Mouse (Mus musculus) urinary bladder, adult 2 months (tissue): ENCODE measurements around the gene Elavl1. TPM values are rescaled to one million over a fixed set of nuclear protein-coding genes. Genes with fewer than 3 reads are reported as not detected.
A peak's percentile ranks its signal among the peaks of the same experiment; 100 is the strongest.
"Not testable (repeated sequence)": the region's sequence is repeated elsewhere in the genome, so short reads cannot be mapped to it uniquely, and the experiment has no call there.

Experiments used
- DNase-seq: peaks from one replicate; pipeline ENCODE4 v3.0.0; 2022; ENCODE audit warnings: low spot score
- polyA plus RNA-seq: library from polyadenylated mRNA; depleted of rRNA; stranded (reverse); fragments of >200 nt; gene quantifications from 2 replicates; pipeline ENCODE4 v1.2.3, GENCODE M21; 2012

Gene Elavl1
- polyA plus RNA-seq, 1 experiment, result 65.9 TPM

- no peak for DNase-seq
Observed at GRCm38 (mm10) chr8:4258678-4259077, 66.5 kb downstream of the Elavl1 start.

DNA sequence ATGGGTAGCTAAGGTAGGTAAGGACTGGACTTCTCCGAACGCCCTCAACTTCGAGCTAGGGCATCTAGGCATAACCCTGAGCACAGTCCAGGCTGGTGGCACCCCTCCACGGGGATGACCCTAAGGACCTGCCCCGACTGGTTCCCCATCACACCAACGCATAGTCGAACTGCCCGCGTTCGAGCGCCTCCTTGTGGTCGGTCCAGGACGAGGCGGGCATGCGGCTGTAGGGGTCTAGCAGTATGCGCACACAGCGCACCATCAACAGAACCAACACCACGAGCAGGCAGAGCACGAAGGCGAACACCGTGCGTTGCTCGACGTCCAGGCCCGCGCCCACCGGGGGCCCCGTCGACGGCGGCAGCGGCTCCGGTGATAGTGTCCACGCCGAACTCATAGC, 67.0 kb downstream of the Elavl1 start:
- peak; percentile 72 for DNase-seq

DNA sequence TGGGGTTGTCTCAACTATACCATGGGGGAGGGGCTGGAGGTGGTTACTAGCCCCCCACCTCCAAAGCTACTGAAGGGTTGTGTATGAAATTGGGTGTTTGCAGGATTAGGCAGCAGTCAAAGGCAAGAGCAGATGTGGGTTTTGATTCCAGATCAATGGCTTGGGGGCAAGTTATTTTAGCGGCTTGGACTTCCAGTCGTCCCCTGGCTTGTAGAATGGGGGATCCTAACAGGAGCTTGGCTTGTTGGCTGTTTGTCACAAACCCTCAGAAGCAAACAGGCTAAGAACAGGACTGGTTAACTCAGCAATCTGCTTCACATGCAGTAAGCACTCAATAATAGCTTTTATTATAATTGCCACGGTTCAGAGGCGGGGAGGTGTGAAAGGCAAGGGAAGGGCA, 67.9 kb downstream of the Elavl1 start:
- no peak for DNase-seq

- no peak for DNase-seq
Observed at GRCm38 (mm10) chr8:4256911-4257310, 68.3 kb downstream of the Elavl1 start.

GRCm38 (mm10) chr8:4255471-4255870, 69.7 kb downstream of the Elavl1 start:
- DNase-seq, result not testable (repeated sequence)

DNA sequence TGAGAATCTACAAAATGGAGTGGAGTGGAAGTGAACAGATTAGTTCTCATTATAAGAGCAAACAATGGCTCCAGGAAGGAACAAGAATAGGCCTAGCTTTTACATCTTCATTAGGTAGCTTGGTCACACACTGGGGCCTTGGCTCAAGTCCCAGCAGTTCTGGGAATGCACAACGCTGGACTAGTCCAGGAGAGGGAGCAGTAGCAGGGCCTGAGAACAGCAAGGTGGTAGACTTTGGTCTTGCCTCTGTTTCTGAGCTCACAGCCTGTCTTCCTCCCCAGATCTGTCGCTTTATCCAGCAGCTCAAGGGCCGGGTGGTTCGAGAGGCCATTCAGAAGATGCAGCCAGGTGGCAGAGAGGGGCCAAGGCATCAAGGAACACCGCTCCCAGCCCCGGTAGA, 71.2 kb downstream of the Elavl1 start:
- DNase-seq, result no peak

- peak; percentile 96 for DNase-seq
Observed at GRCm38 (mm10) chr8:4252934-4253841, 72.0 kb downstream of the Elavl1 start, which contains the start of gene Snapc2. TSS of gene Snapc2 (plus strand) at chr8:4253080.

DNA sequence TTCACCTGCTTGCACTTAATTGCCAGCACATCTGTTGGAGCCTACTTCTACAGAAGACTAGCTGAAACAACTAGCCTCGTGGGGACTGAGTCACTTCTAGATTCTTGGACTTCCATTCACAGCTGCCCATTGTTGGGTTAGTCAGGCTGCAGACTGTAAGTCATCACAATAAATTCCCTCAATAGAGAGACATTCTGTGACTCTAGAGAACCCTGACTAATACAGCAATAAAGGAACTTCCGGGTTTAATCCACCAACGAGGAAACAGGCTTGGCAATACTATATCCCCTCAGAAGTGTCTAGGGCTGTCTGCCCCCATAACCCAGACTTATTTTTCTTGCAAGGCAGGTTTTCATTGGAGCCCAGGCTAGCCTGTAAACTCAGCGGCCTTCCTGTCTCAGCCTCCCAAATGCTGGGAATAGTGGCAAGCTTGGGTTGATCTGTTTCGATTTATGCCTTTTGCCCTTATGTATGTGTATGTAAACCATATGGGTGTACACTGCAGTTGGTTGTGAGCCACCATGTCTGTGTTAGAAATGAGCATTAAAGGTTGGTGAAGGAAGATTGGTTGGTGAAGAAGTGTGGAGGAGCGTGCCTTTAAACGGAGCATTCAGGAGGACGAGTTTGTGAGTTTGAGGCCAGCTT, 73.0 kb downstream of the Elavl1 start:
- DNase-seq, result no peak

DNA sequence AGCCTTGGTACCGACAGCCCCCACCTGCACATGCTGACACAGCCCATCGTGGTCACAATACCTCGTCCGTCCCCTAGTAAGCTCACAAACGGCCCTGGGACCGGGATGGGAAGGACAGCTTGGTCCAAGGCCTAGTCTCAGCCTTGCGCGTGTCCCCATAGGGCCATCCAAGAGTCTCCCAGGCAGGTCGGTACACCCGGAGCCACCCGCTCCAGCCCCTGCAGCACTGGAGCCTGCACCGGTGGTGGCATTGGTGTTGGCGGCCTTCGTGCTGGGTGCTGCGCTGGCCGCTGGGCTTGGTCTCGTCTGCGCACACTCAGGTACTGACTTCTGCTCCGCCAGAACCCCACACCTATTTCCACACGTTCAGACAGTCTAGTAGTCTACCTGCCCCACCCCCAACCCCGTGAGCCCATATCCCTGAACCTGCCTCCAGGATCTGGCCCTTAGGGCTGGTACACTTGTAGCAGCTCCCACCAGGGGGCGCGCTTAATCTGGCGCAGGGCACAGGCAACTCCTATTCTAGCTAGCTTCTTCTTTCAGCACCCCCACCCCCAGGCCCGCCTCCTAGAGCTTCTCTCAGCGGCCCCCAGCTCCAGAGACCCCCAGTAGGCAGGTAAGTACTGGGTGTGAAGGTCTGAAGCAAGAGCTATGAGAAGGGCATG, 74.8 kb downstream of the Elavl1 start:
- peak; percentile 64 for DNase-seq

GRCm38 (mm10) chr8:4249213-4249612, 76.0 kb downstream of the Elavl1 start:
- DNase-seq, result no peak

GRCm38 (mm10) chr8:4247951-4248540, 77.2 kb downstream of the Elavl1 start, which contains the start of gene Tgfbr3l:
TSS of gene Tgfbr3l (plus strand) at chr8:4248214.
- no peak for DNase-seq

GRCm38 (mm10) chr8:4247241-4247640, 78.0 kb downstream of the Elavl1 start:
- DNase-seq, result no peak

GRCm38 (mm10) chr8:4245737-4246136, 79.5 kb downstream of the Elavl1 start:
- DNase-seq, result peak; percentile 20

GRCm38 (mm10) chr8:4245061-4245460, 80.2 kb downstream of the Elavl1 start:
- DNase-seq, result no peak

DNA sequence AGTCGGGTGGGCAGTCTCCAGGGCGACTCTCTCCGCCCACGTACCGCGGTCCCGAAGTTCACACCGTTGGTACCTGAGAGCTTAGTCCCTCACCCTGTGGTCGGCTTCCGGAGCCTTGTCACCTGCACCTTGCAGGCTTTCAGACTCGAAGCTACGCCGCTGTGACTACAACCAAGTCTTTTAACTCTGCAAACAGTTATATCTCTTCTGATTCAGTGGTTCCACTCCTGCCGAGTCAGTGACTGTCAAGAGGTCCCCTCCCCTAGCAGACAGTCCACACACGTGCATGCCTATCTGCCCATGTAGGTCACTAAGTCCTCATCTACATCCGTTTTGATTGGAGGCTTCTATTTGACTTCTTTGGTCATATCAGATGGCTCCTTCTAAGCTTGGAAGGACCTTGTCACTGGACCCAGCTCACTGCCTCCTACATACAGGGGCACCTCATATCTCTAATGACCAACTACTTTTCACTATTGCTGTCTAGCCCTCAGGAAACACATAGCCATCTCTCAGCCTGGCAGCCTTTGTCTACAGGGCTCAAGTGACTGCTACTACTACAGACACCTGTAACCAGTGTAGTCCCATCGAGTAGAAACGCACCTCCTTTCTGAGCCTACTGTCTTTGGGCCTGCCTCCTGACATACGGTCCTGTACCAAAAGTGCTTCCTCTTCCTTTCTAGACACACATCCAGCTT, 85.9 kb downstream of the Elavl1 start:
- DNase-seq, result no peak

- peak; percentile 100 for DNase-seq
Observed at GRCm38 (mm10) chr8:4238434-4239192, 86.6 kb downstream of the Elavl1 start, which contains the start of the genes Map2k7 and Gm49320. TSS of gene Map2k7 (plus strand) at chr8:4238740. TSS of gene Gm49320 (plus strand) at chr8:4238865.

DNA sequence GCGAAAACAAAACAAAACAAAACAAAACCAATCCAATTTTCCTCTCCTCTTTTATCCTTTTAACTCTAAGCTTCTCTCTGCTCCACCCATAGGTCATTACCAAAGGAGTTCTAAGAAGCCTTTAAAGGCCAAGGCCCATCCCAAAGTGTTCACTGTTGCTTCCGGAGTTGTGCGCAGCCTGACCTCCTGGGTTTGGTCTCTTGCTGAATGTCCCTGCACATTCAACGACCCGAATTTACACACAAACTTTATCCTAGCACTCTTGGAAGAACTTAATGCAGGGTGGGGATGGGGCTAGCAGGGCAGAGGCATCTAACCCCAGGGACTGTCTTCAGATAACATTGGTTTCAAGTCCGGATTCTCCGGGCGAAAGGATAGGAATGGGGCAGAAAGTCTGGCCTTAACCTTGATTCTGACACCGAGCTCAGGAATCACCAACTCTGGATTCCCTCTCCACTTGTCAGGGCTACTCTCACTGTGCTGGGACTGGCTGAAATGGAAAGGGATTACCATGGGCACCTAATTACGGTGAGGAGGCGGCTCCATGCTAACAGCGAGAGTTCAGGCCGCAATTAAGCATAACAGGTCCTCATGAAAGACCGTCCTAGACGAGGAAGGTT, 87.3 kb downstream of the Elavl1 start:
- DNase-seq, result no peak
